Mouse (Mus musculus): ENCODE measurements around the gene Kdf1. TPM values are rescaled to one million over a fixed set of nuclear protein-coding genes. Genes with fewer than 3 reads are reported as not detected.

Gene Kdf1
- total RNA-seq (2017): not detected in 3 replicates

DNA sequence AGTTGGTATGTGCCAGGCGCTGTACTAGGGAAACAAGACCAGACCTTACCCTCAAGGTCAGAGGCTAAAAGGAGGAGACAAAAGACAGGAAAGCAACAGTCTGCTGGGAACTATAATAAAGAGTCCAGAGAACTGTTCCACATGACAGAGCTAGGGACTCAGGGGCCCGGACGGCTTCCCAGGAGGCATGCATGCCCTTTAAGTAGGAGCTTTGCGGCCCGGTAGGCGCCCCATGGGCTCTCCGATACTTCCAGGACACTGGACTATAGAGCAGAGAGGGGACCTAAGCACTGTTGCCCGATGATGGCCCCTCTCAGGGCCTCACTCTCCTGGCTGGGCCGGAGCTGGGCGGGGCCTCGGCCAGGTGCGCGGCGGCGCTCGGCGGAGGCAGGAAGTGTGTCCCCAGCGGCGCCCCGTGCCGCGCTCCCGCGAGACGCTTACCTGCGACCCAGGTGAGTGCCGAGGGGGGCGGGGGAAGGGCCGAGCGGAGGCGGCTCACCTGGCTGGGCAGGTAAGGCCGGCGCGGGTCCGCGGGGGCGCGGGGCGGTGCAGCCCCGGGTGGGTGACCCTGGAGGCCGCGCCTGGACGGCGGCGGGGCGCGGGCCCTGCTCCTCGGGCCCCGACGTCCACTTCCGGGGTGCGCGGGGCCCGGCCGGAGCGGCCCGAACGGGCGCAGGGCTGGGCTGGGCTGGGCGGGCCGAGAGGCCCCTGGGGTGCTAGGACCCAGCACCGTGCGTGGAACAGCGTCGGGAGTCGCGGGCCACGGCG, at the start of gene Kdf1:
TSS of gene Kdf1 (plus strand) at position 363 of the 768 bp plus-strand sequence.
- ATAC-seq (replicated peaks; ENCODE audit: insufficient number of reproducible peaks, low FRiP score, low TSS enrichment, poor library complexity, severe bottlenecking): no peak

- no peak for ATAC-seq (replicated peaks; ENCODE audit: insufficient number of reproducible peaks, low FRiP score, low TSS enrichment, poor library complexity, severe bottlenecking)
Measured at GRCm38 (mm10) chr4:133469122-133469521, 49.6 kb upstream of the Kdf1 start.

DNA sequence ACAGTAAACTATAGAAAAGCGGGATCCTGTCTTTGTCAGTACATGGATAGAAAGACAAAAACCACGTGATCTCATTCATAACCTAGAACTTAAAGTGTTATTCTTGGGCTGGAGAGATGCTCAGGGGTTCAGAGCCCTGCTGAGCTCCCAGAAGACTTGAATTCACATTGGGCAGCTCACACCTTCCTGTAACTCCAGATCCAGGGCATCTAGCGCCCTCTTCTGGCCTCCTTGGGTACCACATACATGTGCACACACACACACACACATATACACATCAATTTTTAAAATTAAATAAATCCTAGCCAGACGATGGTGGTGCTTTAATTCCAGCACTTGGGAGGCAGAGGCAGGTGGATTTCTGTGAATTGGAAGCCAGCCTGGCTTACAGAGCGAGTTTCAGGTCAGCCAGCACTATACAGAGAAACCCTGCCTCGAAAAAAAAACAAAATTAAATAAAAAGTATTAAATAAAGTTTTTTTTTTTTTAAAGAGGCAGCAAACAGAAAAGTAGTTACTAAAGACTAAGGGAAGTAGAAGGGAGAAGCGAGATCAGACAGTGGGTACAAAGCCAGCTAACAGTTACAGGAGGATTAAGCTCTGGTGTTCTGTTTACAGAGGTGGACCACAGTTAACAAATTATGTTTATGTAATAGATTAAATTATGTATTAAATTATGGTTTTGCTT, 47.5 kb upstream of the Kdf1 start:
- no peak for ATAC-seq (replicated peaks; ENCODE audit: insufficient number of reproducible peaks, low FRiP score, low TSS enrichment, poor library complexity, severe bottlenecking)

DNA sequence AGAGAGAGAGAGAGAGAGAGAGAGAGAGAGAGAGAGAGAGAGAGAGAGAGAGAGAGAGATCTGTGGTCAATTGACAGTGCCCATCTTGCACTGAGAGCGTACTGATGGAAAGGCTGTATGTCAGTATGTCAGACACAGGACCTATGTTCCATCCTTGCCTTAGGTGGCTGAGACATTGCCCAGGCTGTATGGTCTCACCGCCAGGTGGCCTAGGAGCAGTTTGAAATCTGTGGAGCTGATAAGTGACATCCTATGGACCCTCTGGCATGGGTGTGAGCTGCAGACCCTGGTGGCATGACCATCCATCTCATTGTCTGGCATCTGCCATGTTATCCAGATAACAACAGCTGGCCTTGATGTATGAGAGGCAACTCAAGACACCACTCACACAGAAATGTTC, 44.9 kb upstream of the Kdf1 start:
- ATAC-seq (replicated peaks; ENCODE audit: insufficient number of reproducible peaks, low FRiP score, low TSS enrichment, poor library complexity, severe bottlenecking): no peak

GRCm38 (mm10) chr4:133479458-133480184, 39.1 kb upstream of the Kdf1 start, which contains the start of gene Tent5b:
Gene Tent5b, plus strand, starts transcription at chr4:133480132.
- ATAC-seq (replicated peaks; ENCODE audit: insufficient number of reproducible peaks, low FRiP score, low TSS enrichment, poor library complexity, severe bottlenecking): peak; percentile 94

DNA sequence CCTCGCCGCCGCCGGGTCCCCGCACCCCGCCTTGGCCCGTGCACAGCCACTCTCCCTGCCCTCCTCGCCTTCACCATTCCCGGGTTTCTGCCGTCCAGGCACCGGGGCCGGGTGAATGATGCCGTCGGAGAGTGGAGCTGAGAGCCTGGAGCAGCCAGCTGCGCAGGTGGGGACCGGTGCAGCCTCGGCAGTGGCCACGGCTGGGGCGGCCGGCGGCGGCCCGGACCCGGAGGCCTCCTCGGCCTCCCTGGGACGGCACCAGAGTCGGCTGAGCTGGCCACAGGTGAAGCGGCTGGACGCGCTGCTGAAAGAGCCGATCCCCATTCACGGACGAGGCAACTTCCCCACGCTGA, 38.6 kb upstream of the Kdf1 start:
- ATAC-seq (replicated peaks; ENCODE audit: insufficient number of reproducible peaks, low FRiP score, low TSS enrichment, poor library complexity, severe bottlenecking): no peak

DNA sequence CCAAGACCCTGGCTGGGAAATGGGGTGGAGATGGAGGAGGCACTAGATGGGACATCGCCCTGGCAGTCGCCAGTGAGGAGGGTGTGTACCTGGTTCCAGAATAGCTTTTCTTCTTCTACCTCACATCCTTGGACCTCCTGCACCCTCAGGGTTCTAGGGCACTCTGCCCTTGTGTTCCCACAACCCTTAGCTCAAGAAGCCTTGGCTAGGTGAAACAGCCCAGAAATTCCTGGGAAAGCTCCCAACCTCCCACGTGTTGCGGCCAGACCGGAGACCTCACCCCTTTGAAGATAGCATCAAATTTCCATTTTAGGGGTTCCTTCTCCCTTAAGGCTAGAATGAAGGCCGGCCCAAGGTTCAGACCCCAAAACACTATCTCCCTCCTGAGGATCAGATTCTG, 38.0 kb upstream of the Kdf1 start:
- ATAC-seq (replicated peaks; ENCODE audit: insufficient number of reproducible peaks, low FRiP score, low TSS enrichment, poor library complexity, severe bottlenecking): no peak

- ATAC-seq (replicated peaks; ENCODE audit: insufficient number of reproducible peaks, low FRiP score, low TSS enrichment, poor library complexity, severe bottlenecking): no peak
Measured at GRCm38 (mm10) chr4:133481488-133481887, 37.3 kb upstream of the Kdf1 start.

GRCm38 (mm10) chr4:133482479-133482878, 36.3 kb upstream of the Kdf1 start:
- ATAC-seq (replicated peaks; ENCODE audit: insufficient number of reproducible peaks, low FRiP score, low TSS enrichment, poor library complexity, severe bottlenecking): no peak

DNA sequence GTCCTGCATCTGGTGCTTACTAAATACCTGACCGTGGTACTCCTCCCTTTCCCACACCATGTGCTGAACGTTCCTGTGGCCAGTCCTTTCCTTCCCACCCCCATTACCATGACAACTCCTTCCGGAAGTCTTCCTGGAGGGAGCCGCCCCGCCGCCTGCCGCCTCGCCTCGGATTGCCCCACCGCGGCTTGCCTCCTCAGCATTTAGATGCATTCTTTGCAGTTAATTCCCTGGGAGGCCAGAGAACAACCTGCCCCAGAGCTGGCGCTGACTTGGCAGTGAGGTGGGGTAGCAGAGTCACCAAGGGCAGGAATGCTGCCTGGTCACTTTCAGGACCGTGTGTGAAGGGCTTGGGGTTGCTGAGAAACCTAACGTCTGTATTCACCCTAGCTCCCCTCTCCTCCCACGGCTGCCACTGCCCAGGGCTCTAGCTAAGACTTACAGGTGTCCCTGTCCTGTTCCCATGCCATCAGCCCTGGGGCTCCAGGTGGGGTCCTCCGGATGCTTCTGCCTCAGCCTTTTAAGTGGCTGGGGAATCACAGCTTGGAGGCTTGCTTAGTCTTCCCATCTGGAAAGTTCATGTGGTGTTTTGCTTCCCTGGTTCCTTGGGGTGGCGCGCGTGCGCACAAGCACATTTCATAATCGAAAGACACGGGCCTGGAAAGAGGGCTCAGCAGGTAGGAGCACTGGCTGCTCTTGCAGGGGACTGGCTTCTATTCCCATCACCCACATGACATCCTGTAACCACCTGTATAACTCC, 34.3 kb upstream of the Kdf1 start:
- ATAC-seq (replicated peaks; ENCODE audit: insufficient number of reproducible peaks, low FRiP score, low TSS enrichment, poor library complexity, severe bottlenecking): no peak

DNA sequence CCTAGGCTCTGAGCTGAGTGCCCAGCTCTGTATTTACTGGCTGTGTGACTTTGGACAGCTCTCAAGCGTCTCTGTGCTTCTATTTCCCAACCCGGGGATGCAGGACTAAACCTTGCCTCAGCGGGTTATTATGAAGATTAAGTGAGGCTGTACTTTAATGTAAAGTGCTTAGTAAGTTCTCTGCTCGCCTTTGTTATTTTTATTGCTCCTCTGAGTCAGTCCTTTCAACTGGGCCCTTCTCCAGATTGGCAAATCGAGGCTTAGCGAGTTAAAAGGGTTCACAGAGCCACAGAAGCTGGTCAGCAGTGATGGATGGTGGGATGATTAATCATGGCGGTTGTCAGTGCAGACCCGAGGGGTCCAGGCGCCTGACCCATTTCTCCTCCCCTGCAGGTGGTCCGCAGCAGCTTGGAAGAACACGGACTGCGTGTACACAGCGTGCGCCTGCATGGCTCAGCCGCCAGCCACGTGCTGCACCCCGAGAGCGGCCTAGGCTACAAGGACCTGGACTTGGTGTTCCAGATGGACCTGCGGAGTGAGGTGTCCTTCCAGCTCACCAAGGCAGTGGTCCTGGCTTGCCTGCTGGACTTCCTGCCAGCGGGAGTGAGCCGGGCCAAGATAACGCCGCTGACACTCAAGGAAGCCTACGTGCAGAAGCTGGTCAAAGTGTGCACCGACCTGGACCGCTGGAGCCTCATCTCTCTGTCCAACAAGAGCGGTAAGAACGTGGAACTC, 32.9 kb upstream of the Kdf1 start:
- no peak for ATAC-seq (replicated peaks; ENCODE audit: insufficient number of reproducible peaks, low FRiP score, low TSS enrichment, poor library complexity, severe bottlenecking)

DNA sequence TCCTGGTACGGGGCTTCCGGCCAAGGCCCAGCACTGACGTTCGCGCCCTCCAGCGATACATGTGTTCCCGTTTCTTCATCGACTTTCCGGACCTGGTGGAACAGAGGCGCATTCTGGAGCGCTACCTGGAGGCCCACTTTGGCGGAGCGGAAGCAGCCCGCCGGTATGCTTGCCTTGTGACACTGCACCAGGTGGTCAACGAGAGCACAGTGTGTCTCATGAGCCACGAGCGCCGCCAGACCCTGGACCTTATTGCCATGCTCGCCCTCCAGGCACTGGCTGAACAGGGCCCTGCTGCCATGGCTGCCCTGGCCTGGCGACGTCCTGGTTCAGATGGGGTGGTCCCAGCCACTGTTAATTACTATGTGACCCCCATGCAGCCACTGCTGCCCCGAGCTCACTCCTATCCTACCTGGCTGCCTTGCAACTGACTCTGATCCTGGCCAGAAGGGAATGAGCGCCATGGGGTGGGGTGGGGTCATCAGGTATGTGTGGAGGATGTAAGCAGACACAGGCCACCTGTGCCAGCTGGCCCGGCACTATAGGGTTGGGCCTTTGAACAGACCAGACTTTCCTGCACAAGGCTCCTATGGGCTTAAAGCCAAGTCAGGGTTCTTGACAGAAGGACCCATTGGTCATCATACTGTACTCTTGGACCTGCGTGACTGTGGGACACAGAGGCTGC, 31.9 kb upstream of the Kdf1 start:
- ATAC-seq (replicated peaks; ENCODE audit: insufficient number of reproducible peaks, low FRiP score, low TSS enrichment, poor library complexity, severe bottlenecking): no peak

GRCm38 (mm10) chr4:133488619-133489392, 30.0 kb upstream of the Kdf1 start:
- ATAC-seq (replicated peaks; ENCODE audit: insufficient number of reproducible peaks, low FRiP score, low TSS enrichment, poor library complexity, severe bottlenecking): no peak

- no peak for ATAC-seq (replicated peaks; ENCODE audit: insufficient number of reproducible peaks, low FRiP score, low TSS enrichment, poor library complexity, severe bottlenecking)
Measured at GRCm38 (mm10) chr4:133489489-133490245, 29.1 kb upstream of the Kdf1 start.

- no peak for ATAC-seq (replicated peaks; ENCODE audit: insufficient number of reproducible peaks, low FRiP score, low TSS enrichment, poor library complexity, severe bottlenecking)
Measured at GRCm38 (mm10) chr4:133491800-133492199, 27.0 kb upstream of the Kdf1 start.

DNA sequence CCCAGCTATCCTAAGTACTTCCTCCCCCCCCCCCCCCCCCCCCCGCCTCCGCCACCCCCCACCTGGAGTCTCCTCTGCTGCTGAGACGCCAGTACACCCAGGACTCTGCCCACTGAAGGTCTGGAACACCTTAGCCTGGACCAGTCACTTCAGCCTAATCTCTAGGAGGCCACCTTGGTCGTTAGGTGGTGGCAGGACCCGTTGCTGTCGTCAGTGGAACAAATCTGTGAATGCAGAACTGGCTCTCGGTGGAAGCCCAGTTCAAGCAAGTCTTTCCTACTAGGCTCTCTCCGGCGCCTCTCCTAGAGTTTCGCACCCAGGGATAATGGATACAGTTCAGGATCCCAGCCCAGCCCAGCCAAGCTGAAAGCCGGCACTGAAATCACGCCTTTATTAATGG, 24.9 kb upstream of the Kdf1 start:
- 0 out of 2 replicates have a peak, but pooled peaks have one; percentile 15 for ATAC-seq (replicated peaks; ENCODE audit: insufficient number of reproducible peaks, low FRiP score, low TSS enrichment, poor library complexity, severe bottlenecking)
